Mouse (Mus musculus) liver, postnatal 0 days (tissue): ENCODE results near the gene Pbdc1.
"Not testable (repeated sequence)": the region's sequence is repeated elsewhere in the genome, so short reads cannot be mapped to it uniquely, and the experiment has no call there.

ENCODE experiments used
- CTCF ChIP-seq: sonication (generic); IDR thresholded peaks from 2 replicates; pipeline ENCODE4 v1.5.1; 2016; ENCODE audit warnings: antibody characterized with exemption, low read depth
- EP300 ChIP-seq: IDR thresholded peaks from 2 replicates; pipeline ENCODE4 v1.6.1; 2016; ENCODE audit warnings: antibody characterized with exemption, low read depth, mild to moderate bottlenecking

- TF ChIP-seq CTCF, EP300: not testable (repeated sequence)
These were observed 85.5 kb downstream of the Pbdc1 start for GRCm38 (mm10) chrX:105165007-105165406.
